Mouse (Mus musculus): ENCODE results near the gene Bach1. TPM values are rescaled to one million over a fixed set of nuclear protein-coding genes. Genes with fewer than 3 reads are reported as not detected.

The Bach1 gene
- polyA plus RNA-seq, 1 experiment from 2014 or later: 25.4 TPM

Other genes with a start within 250 kb of the Bach1 start
- 46.9 and 49.0 TPM in 2 replicates for gene Usp16, start 244.2 kb upstream of the Bach1 start, polyA plus RNA-seq (2015; fragmentation: Nextera tagmentation; extraction: Ambion mirVana)
- 496 and 514 TPM in 2 replicates for gene Cct8, start 203.1 kb upstream of the Bach1 start, polyA plus RNA-seq (2015; fragmentation: Nextera tagmentation; extraction: Ambion mirVana)
- gene Map3k7cl, start 145.6 kb upstream of the Bach1 start, polyA plus RNA-seq (2015; fragmentation: Nextera tagmentation; extraction: Ambion mirVana): not detected in 2 replicates

Measured in midbrain, embryonic 13.5 days (tissue).